Mouse (Mus musculus): ENCODE data around the gene Thop1. TPM values are rescaled to one million over a fixed set of nuclear protein-coding genes. Genes with fewer than 3 reads are reported as not detected.
A peak's percentile ranks its signal among the peaks of the same experiment; 100 is the strongest.

Gene Thop1
- 73.5 and 79.1 TPM in 2 replicates for total RNA-seq (2014; rRNA removed)
- 36.4 and 36.9 TPM in 2 replicates for polyA plus RNA-seq (2015; fragmentation: Nextera tagmentation; extraction: Ambion mirVana)

- WGBS: under 1% methylated on average over 34 of the region's 35 CpGs
- peak within 1 kb of the TSS; percentile 85 for H3K4me3 ChIP-seq (ENCODE audit: low read length)
These were observed at the start of gene Thop1 for GRCm38 (mm10) chr10:81069836-81070235. TSS of gene Thop1 (plus strand) at chr10:81070035.

DNA sequence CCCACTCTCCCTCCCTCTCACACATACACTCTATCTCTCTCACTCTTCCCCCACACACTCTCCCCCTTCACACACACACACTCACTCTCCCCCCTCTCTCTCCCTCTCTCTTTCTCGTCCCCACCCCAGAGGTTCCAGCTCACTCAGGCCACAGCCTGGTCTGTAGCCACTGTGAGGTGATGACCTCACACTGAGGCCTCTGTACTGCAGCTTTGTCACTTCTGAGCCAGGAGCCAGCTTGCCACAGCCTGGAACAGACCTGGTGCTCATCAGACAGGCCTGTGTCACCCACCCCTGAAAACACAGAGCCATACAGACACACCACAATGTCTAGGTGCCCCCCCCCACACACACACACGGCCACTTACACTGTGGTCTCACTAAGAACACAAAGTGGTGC is 49.6 kb upstream of the Thop1 start:
- Histone ChIP-seq H3K4me1 (ENCODE audit: insufficient read depth, low read length) (peaks cover 10% of the 10 kb centered on the region), H3K4me3 (ENCODE audit: low read length) (no peak overlapping the region), H3K9me3 (ENCODE audit: low read length) (no peaks in the 10 kb centered on the region), H3K9ac (replicated peaks; ENCODE audit: low read length) (no peak overlapping the region), H3K27me3 (ENCODE audit: insufficient read depth, low read length) (no peaks in the 10 kb centered on the region), H3K36me3 (ENCODE audit: insufficient read depth, low read length) (no peaks in the 10 kb centered on the region), H3K4me2 (ENCODE audit: low read depth, low read length) (no peak overlapping the region), H3K27ac (no peak overlapping the region)
- ATAC-seq (no peak), DNase-seq (ENCODE audit: low spot score) (no peak)
- no peak for TF ChIP-seq CTCF (IDR thresholded peaks at IDR 0.05; ENCODE audit: low read depth)
- 61% methylated on average over 2 of the region's 2 CpGs for WGBS

More at GRCm38 (mm10) chr10:81069836-81070235, at the start of gene Thop1:
- H3K4me1 ChIP-seq (ENCODE audit: insufficient read depth, low read length): peaks cover 6% of the 10 kb centered on the region
- 0 out of 2 replicates have a peak, but pooled peaks have one; percentile 9 for TF ChIP-seq CTCF (IDR thresholded peaks at IDR 0.05; ENCODE audit: low read depth)
- peak within 1 kb of the TSS; percentile 86 for H3K4me2 ChIP-seq (ENCODE audit: low read depth, low read length)
- H3K27me3 ChIP-seq (ENCODE audit: insufficient read depth, low read length): no peaks in the 10 kb centered on the region
- peak within 1 kb of the TSS; percentile 80 for H3K9ac ChIP-seq (replicated peaks; ENCODE audit: low read length)
- H3K9me3 ChIP-seq (ENCODE audit: low read length): no peaks in the 10 kb centered on the region
- ATAC-seq: peak; percentile 98
- H3K27ac ChIP-seq: peak within 1 kb of the TSS; percentile 59
- peaks cover 12% of the 10 kb centered on the region for H3K36me3 ChIP-seq (ENCODE audit: insufficient read depth, low read length)
- DNase-seq (ENCODE audit: low spot score): peak; percentile 100

DNA sequence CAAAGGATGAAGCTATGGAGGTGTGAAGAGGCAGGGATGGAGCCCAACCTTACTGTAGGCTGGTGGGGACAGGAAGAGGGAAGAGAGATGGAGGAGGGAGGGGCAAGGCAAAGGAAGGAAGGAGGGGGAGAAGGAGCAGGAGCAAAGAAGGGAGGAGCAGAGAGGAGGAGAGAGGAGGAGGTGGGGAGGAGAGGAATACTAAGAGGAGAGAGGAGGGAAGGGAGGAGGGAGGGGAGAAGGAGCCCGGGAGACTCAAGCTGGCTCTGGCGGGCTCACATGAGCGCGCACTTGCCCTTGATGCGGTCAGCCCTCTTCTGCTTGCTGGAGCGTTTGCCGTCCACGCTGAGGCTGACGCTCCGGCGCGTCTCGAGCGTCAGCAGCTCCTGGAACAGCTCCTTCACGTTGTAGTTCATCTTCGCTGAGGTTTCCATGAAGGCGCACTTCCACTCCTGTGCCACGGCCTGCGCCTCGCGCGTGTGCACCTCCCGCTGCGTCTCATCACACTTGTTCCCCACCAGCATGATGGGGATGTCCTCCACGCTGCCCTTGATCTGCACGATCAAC is 48.2 kb upstream of the Thop1 start:
- peak; percentile 8; the same call in 1 of the 2 replicates for ATAC-seq
- DNase-seq (ENCODE audit: low spot score): peak; percentile 19
- H3K27me3 ChIP-seq (ENCODE audit: insufficient read depth, low read length): no peaks in the 10 kb centered on the region
- 15% methylated on average over 26 of the region's 26 CpGs for WGBS
- H3K9ac ChIP-seq (replicated peaks; ENCODE audit: low read length): no peak overlapping the region
- no peak for TF ChIP-seq CTCF (IDR thresholded peaks at IDR 0.05; ENCODE audit: low read depth)
- peak overlapping the region; percentile 26; the same call in 1 of the 2 replicates for H3K27ac ChIP-seq
- no peaks in the 10 kb centered on the region for H3K36me3 ChIP-seq (ENCODE audit: insufficient read depth, low read length)
- H3K4me3 ChIP-seq (ENCODE audit: low read length): no peak overlapping the region
- H3K4me1 ChIP-seq (ENCODE audit: insufficient read depth, low read length): peaks cover 8% of the 10 kb centered on the region; the same call in 1 of the 2 replicates
- no peaks in the 10 kb centered on the region for H3K9me3 ChIP-seq (ENCODE audit: low read length)
- H3K4me2 ChIP-seq (ENCODE audit: low read depth, low read length): peak overlapping the region; percentile 21

GRCm38 (mm10) chr10:81022744-81023143 is 47.1 kb upstream of the Thop1 start:
- H3K4me1 ChIP-seq (ENCODE audit: insufficient read depth, low read length): peaks cover 8% of the 10 kb centered on the region; the same call in 1 of the 2 replicates
- 68% methylated on average over 8 of the region's 8 CpGs for WGBS
- H3K9ac ChIP-seq (replicated peaks; ENCODE audit: low read length): no peak overlapping the region
- no peaks in the 10 kb centered on the region for H3K27me3 ChIP-seq (ENCODE audit: insufficient read depth, low read length)
- ATAC-seq: no peak
- no peaks in the 10 kb centered on the region for H3K9me3 ChIP-seq (ENCODE audit: low read length)
- no peak overlapping the region for H3K4me3 ChIP-seq (ENCODE audit: low read length)
- H3K4me2 ChIP-seq (ENCODE audit: low read depth, low read length): no peak overlapping the region
- DNase-seq (ENCODE audit: low spot score): peak; percentile 27
- peak; percentile 54 for TF ChIP-seq CTCF (IDR thresholded peaks at IDR 0.05; ENCODE audit: low read depth)
- H3K27ac ChIP-seq: no peak overlapping the region
- no peaks in the 10 kb centered on the region for H3K36me3 ChIP-seq (ENCODE audit: insufficient read depth, low read length)

- 72% methylated on average over 5 of the region's 5 CpGs for WGBS
- no peak for TF ChIP-seq CTCF (IDR thresholded peaks at IDR 0.05; ENCODE audit: low read depth)
These were observed 45.4 kb upstream of the Thop1 start for GRCm38 (mm10) chr10:81024346-81024937.

GRCm38 (mm10) chr10:81025047-81025621 is 44.7 kb upstream of the Thop1 start:
- peak overlapping the region; percentile 70 for H3K27ac ChIP-seq
- TF ChIP-seq CTCF (IDR thresholded peaks at IDR 0.05; ENCODE audit: low read depth): no peak
- 3% methylated on average over 41 of the region's 43 CpGs for WGBS
- peak overlapping the region; percentile 50 for H3K4me3 ChIP-seq (ENCODE audit: low read length)
- H3K27me3 ChIP-seq (ENCODE audit: insufficient read depth, low read length): no peaks in the 10 kb centered on the region
- H3K9ac ChIP-seq (replicated peaks; ENCODE audit: low read length): peak overlapping the region; percentile 71
- H3K36me3 ChIP-seq (ENCODE audit: insufficient read depth, low read length): 0 out of 2 replicates have a peak, but pooled peaks cover 3% of the 10 kb centered on the region
- H3K4me1 ChIP-seq (ENCODE audit: insufficient read depth, low read length): peaks cover 8% of the 10 kb centered on the region; the same call in 1 of the 2 replicates
- peak overlapping the region; percentile 71 for H3K4me2 ChIP-seq (ENCODE audit: low read depth, low read length)
- no peaks in the 10 kb centered on the region for H3K9me3 ChIP-seq (ENCODE audit: low read length)
- DNase-seq (ENCODE audit: low spot score) (peak; percentile 55), ATAC-seq (peak; percentile 36)

More at GRCm38 (mm10) chr10:81024346-81024937, 45.4 kb upstream of the Thop1 start:
- peaks cover 8% of the 10 kb centered on the region; the same call in 1 of the 2 replicates for H3K4me1 ChIP-seq (ENCODE audit: insufficient read depth, low read length)
- peak overlapping the region; percentile 71 for H3K4me2 ChIP-seq (ENCODE audit: low read depth, low read length)
- no peaks in the 10 kb centered on the region for H3K9me3 ChIP-seq (ENCODE audit: low read length)
- H3K9ac ChIP-seq (replicated peaks; ENCODE audit: low read length): peak overlapping the region; percentile 71
- ATAC-seq (0 out of 2 replicates have a peak, but pooled peaks have one; percentile 1), DNase-seq (ENCODE audit: low spot score) (no peak)
- peak overlapping the region; percentile 50 for H3K4me3 ChIP-seq (ENCODE audit: low read length)
- H3K27ac ChIP-seq: peak overlapping the region; percentile 70; the same call in 1 of the 2 replicates
- no peaks in the 10 kb centered on the region for H3K27me3 ChIP-seq (ENCODE audit: insufficient read depth, low read length)
- H3K36me3 ChIP-seq (ENCODE audit: insufficient read depth, low read length): no peaks in the 10 kb centered on the region
